Mouse (Mus musculus) thymus, adult 18-20 months (tissue): ENCODE measurements around the gene Mgat2.

Experiments used
- DNase-seq, 2 experiments: peaks; one replicate each; pipeline ENCODE4 v3.0.0; 2022; ENCODE audit warnings: mixed read lengths in 2 of 2

Gene Mgat2

DNA sequence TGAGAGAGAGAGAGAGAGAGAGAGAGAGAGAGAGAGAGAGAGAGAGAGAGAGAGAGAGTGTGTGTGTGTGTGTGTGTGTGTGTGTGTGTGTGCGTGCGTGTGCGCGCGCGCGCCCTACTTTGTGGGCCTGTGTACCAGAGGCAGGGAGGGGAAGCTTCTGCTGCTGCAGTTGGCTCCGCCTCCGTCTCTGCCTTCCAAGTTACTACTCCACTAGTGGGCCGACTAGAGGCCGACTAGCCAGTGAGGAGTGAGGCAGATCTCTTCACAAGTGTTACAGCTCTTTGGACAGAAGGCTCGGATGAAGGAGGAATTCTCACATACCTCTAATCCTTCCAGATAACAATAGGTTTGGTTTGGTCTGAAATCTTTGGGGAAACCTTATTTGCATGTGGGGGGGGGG, 4.6 kb upstream of the Mgat2 start:
- DNase-seq, result no peak

DNA sequence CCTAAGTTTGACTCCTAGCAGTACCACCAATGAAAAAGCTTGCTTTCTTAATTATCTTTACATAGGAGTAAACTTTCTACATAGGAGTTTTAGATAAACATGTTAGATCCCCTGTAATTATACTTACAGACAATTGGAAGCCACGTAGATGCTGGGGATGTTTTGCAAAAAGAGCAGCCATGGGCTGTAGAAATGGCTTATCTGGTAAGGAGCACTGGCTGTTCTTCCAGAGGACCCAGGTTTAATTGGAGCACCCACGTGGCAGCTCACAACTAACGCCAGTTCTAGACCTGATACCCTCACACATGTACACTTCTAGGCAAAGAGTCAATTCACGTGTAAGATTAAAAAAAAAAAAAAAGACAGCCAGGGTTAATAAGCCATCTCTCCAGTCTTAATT, 2.2 kb upstream of the Mgat2 start:
- DNase-seq, result no peak

DNA sequence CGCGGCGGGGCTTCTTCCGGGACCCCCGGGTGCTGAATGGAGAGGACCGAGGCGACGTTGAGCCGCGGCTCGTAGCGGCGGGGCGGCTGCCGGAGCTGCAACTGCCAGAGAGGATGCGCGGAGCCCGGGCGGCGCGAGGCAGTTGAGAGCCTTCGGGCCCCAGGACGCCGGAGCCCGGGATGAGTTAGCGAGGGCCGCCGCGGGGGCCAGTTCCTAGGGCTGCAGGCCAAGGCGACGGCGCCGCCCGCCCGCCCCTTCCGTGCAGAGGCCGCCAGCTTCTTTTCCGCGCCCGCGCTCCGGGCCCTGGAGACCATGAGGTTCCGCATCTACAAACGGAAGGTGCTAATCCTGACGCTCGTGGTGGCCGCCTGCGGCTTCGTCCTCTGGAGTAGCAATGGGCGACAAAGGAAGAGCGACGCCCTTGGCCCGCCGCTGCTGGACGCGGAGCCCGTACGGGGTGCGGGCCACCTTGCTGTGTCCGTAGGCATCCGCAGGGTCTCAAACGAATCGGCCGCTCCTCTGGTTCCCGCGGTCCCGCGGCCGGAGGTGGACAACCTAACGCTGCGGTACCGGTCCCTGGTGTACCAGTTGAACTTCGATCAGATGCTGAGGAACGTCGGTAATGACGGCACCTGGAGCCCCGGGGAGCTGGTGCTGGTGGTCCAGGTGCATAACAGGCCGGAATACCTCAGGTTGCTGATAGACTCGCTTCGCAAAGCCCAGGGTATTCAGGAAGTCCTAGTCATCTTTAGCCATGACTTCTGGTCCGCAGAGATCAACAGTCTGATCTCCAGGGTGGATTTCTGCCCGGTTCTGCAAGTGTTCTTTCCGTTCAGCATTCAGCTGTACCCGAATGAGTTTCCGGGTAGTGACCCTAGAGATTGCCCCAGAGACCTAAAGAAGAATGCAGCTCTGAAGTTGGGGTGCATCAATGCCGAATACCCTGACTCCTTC, 662 bp downstream of the Mgat2 start:
- DNase-seq, result peak in 1 of 2 experiments; percentile 47

DNA sequence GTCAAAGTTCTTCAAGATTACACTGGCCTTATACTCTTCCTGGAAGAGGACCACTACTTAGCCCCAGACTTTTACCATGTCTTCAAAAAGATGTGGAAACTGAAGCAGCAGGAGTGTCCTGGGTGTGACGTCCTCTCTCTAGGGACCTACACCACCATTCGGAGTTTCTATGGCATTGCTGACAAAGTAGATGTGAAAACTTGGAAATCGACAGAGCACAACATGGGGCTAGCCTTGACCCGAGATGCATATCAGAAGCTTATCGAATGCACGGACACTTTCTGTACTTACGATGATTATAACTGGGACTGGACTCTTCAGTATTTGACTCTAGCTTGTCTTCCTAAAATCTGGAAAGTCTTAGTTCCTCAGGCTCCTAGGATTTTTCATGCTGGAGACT, 1.4 kb downstream of the Mgat2 start:
- DNase-seq, result no peak

DNA sequence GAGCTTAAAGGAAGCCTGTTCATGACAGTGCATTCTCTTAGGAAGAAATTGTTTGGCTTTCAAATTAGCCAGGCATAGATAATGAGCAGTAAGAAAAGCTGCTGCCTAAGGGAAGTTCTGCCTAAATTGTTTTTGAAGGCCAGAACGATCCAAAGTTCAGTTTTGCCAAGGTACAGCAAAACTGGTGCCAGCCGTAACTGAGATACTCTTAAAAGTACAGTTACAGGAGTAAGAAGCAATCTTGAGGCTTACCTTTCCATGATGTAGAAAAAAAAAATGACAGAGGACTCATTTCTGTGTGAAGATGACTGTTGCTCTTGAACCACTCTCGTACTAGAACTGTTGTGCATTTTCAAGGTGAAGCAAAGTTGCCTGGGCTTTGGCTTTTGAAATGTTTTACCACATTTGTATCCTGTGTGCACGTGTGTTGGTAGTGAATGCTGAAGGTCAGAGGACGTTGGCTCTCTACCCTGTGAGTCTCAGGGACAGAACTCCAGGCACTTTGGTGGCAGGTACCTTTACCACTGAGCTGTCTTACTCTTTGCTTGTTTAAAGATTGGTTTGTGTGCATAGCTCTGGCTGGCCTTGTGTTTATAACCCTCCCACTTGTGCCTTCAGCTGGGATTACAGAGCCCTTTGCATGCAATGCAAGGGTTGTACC, 3.0 kb downstream of the Mgat2 start:
- no peak for DNase-seq

DNA sequence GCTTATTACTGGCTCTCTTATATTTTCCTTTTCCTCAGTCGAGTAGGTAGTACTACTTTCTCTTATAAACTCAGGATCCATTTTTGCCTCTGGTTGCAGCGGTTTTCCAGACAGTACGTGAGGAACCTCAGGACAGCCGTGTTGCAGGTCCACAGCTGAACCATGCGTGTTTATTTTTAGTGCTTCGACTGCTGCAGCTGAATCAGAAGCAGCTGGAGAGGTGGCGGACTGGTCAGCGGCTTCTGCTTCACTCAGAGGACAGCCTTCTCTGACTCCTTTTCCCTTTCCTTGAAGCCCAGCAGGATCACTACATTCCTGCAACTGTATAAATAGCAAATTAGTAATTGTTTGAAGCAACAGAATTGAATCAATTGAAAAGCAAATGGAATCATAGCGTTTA, 6.1 kb downstream of the Mgat2 start:
- DNase-seq, result no peak

DNA sequence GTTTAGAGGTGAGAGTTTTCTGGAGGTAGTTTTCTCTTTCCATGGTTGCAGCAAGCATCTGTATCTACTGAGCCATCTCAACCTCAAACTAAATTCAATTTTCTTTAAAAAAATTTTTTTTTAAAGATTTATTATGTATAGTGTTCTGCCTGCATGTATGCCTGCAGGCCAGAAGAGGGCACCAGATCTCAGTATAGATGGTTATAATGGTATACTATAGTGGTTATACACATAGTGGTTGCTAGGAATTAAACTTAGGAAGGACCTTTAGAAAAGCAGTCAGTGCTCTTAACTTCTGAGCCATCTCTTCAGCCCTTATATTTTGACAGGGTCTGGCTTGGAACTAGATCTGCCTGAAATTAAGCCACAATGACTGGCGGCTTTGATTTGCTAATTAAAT, 6.6 kb downstream of the Mgat2 start:
- DNase-seq, result no peak

DNA sequence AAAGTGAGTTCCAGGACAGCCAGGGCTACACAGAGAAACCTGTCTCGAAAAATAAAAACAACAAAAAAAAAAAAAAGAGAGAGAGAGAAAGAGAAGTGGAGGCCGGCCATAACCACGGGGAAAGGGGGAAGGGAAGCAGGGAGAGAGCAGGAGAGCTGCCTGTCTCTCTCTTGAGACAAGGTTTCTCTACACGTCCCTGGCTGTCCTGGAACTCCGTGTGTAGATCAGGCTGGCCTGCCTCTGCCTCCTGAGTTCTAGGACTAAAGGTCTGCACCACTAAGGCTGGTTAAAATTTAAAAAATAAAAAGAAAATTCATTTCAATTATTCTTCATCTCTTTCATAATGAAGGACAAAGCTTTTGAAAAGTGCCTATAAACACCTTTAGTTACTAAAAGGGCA, 7.4 kb downstream of the Mgat2 start:
- no peak for DNase-seq

DNA sequence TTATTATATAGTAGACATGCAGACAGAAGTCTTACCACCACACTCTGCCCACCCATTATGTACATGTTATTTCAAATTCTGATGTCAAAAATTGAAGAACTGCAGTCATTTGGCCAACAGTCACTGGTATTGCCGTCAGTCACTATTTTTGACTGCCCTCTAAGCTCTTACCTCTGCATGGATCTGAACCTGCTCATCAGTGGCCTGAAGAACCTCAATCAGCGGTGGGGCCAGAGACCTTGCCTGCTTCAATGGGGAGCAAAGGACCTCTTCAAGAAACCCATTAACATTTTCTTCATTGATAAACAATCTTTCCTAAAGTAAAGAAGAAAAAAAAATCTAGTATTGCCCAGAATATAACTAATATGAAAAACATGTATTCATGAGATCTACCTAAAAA, 8.7 kb downstream of the Mgat2 start:
- no peak for DNase-seq

DNA sequence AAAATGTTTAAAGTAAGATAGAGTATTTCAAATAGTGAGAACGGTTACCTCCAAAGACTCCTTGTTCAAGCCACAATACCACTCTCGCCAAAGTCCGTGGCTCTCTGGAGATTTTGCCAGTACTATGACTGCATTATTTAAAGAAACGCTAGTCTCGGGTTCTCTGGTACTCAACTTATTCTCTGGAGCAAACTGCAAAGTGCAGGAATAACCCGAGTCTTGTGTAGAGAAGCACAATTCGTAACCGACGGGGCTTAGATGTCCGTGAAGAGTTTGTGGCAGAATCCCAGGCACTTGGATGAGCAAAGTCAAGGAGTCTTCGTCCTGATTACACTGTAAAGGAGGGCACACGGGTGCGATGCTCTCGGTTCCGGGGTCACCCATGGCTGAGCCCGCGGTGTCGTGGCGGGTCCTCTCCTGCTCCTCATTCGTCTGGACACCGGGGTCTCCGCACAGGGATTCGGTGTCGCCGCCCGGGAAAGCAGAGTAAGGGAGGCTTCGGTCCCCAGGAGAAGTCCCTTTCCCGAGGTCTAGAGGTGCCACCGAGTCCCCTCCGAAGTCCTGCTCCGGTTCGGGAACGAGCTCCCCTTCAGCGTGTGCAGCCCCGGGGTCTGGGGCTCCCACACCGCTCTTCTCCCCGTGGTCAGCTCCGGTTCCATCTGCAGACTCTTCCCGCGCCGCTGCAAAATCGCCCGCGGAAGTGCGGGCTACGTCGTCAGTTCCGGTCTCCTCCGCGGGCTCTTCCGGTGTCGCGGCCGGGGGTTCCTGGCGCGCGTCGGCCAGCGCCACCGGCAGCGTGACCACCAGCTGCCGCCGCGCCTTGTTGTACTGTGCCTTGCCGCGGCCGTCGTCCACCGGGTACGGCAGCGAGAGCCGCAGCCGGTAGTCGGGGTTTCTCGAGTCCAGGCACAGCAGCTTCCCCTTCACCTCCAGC, 12.8 kb downstream of the Mgat2 start, which contains the start of gene Gm49383:
Gene Gm49383 (minus strand): TSS at position 661 of the 934 bp plus-strand sequence.
- DNase-seq, result peak in 1 of 2 experiments; percentile 31

DNA sequence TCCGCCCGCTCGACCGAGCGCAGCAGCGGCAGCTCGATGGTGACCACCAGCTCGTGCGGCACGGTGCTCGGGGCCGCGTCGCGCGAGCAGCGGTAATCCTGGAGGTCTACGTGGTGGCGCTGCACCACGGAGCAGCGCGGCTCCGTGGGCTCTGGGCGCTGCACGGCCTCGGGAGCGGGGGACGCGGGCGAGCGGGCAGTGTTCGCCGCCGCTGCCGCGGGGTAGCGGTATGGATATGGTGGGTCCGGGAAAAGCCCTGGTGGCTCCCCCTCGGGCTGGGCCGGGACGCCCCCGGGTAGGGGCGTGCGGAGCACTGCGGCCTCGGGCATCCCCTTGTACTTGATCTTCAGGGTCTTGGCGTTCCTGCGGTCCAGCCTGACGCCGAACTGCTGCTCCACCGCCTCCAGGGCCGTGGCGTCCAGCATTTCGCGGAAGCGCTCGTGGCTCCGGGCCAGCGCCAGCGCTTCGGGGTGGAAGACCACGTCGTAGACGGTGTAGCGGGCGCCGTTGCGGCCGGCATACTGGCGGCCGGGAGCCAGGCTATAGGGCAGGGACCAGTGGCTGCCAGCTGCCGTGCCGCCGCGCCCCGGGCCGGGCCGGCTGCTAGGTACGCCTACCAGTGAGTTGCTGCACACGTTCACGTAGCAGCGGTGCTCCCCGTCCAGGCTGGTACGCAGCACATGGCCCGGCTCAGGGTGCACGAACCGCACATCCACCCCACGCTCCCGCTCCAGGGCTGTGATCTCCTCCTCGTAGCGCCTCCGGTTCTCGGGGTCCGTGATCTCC, 13.6 kb downstream of the Mgat2 start:
- peak; percentile 37 to 39 for DNase-seq

DNA sequence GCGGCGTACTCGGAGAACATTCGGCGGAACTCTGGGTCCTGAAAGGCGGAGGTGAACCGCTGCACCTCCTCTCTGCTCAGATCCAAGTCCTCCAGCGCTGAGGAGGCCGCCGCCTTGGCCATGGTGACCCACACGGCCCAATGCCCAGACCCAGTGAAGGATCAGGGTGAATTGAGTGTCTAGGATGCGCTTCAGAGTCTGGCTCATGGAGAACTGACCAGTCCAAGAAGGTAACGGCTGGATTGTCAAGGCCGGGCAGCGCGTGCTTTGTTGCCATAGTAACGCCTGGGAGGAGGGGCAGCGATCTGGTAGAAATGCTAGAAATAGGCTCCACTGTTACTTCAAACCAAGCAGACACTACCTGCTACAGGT, 14.2 kb downstream of the Mgat2 start, which contains the start of gene Dnaaf2:
Gene Dnaaf2 (minus strand): TSS at position 266 of the 372 bp plus-strand sequence.
- DNase-seq, result peak in 1 of 2 experiments; percentile 32

DNA sequence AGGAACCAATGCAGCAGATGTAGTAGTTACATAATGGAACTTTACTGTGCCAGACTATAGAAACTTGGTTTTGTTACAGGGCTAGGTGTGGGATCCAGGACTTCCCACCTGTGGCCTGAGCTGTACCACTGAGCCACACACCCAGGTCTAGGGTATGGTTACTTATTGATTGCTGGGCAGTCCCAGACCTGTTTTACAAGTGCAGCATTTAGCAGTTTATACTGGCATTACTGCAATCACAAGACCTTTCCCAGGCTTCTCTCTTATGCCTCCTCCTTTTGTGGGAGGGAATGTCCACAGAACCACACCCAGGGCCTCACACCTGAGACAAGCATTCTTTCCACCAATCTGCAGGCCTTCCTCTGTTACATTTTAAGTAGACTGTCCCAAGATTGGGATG, 15.0 kb downstream of the Mgat2 start:
- no peak for DNase-seq

DNA sequence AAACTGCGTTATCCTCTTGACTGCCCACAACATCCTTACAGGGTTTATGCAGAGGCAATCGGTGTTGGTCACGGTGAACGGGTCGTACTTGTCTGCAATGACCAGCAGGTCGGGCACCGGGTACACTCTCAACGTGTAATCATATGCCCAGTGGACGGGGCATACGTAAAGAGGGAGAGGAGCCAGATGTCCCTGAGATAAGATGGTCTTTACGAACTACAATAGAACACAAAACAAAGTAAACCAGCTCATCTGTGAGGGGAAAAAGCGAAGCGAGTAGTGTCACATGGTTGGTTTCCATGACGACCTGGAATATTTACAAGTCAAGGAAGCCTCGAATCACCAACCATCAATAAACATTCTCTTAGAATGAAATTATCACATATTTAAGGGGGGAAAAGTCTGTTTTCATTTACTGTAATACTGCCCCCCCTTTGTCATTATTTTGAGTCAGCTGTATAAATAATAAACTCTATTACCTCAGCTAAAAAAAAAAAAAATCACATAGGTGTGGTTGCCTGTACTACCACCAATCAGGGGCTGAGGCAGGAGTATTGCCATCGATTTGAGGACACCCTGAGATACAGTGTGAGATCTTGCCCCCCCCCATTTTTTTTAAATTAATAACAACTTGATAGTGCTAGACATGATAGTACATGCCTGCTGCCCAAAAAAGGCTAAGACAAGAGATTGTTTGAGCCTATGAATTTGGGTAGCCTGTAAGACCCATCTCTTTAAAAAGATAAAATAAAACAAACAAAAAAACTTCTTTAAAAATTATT, 20.3 kb downstream of the Mgat2 start, which contains the start of gene Gm49384:
Gene Gm49384 (minus strand): TSS at position 216 of the 782 bp plus-strand sequence.
- DNase-seq, result no peak

DNA sequence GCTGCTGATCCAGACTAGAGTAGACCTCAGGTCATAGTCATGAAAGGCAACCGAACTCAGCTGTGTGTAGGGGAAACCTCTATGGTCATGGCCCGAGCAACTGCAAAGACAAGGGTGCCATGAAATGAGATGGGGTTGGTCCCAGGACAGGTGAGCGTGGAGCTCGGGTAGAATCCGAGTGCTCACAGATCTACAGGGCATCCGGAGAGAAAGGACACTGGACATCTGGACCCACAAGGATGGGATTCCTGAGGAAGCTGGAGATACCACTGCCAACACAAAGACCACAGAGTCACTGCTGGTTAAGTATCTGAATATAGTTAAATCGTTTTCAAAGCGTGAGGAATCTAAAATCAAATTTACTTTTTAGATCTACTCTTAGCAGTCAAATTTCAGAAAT, 23.4 kb downstream of the Mgat2 start:
- DNase-seq, result no peak

DNA sequence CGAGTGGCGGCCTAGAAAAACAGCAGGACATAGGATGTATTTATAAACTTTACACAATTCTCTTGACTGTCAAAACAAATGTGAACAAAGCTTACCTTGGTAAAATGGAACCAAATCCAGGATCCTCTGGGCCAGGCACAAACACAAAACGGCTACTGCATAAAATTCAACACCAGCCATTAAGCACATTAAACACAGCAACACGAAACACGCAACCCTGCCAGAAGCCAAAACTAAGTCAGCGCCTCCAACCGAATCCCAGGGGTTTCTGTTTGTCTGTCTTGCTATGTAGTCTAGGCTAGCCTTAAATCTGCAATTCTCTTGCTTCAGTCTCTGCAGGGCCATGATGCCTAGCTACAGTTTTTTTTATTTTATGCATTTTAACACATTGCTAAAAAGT, 24.0 kb downstream of the Mgat2 start:
- DNase-seq, result no peak

DNA sequence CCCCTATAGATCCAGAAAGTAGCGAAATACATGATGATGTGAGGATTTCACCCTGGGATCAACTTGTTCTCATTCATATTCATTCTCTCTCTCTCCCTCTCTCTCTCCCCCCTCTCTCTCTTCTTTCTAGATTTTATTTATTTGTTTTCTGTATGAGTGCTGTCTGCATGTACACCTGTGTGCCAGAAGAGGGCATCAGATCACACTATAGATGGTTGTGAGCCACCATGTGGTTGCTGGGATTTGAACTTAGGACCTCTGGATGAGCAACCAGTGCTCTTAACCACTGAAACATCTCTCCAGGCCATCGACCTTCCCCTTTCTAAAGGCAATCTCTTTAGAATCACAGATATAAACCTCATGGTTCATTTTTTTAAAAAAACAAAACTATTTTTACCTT, 24.6 kb downstream of the Mgat2 start:
- DNase-seq, result no peak

DNA sequence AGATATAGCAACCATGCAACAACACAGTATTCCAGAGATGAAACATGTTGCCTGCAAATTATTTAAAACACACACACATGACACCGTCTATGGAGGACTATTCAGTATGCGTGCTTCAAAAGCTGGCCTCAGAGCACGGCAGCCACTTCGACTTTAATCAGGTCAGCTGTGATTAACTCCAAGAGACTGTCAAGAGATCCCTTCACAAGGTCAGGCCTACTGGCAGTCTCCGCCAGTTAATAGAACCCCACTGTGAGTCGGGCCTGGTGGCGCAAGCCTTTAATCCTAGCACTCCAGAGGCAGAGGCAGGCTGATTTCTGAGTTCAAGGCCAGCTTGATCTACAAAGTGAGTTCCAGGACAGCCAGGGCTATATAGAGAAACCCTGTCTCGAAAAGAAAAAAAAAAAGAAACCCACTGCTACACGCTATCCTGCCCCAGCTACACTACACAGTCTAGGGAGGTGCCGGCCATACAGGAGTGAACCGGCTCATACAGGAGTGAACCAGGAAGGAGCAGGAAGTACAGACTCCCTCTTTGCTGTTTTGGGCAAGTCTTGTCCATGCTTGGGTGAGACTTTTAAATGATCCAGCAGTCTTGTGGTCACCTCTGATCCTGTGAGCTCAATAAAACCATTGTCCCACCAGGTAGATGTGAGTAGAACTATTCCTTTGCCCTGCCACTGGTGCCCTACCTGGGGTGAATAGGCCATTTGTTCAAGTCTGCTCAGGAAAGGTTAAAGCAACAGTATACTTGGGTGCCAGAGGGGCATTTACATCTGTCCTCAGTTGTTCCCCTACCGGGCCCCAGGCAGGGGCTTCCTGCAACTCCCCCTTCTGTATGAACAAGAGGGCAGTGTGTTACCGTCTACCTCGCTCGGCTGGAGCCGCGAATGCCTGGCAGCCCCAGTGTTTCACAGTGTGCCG, 26.4 kb downstream of the Mgat2 start:
- no peak for DNase-seq

DNA sequence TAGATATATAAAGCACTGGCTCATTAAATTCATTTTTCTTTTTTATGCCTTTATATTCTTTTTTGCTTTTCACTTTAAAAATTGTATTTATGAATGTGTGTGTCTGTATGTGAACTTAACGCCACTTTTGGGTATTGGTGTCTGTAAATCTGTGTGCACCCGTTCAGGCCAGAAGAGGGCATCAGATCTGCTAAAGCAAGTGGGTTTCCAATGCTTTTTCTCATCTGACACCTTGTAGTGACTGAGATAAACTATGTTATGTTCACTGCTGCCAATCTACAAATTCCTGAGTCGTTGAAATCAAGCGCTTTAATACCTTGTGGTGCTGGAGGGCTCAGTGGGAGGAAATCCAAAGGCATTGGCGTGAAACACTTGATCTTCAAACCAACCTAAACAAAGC, 27.1 kb downstream of the Mgat2 start:
- DNase-seq, result no peak

DNA sequence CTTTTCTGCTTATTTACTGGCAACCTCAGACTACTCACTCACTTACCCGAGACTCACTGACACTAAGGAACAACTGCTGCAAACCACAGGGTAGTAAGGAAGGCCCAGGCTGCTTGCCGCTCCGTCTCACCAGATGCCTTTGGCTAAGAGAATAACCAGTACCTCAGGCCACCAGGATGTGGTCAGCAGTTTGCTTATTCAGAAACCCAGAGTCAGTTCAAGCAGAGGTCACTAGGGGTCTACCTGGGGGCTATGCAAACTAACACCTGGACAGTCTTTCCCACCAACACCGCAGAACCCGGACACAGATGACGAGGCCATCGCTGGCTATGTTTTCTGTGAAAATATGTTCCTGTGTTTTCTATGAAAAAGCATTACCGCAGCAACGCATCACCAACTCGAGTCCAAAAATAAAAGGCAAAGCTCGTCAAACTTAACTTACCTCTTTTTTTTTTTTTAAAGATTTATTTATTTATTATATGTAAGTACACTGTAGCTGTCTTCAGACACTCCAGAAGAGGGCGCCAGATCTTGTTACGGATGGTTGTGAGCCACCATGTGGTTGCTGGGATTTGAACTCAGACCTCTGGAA, 29.3 kb downstream of the Mgat2 start:
- no peak for DNase-seq
